Mouse (Mus musculus): ENCODE results near the gene Vamp1.
"Not testable (repeated sequence)": the region's sequence is repeated elsewhere in the genome, so short reads cannot be mapped to it uniquely, and the experiment has no call there.

Vamp1 gene

GRCm38 (mm10) chr6:125244551-125244950, 29.2 kb downstream of the Vamp1 start:
- DNase-seq (ENCODE audit: low spot score in 2 of 2), result no peak

- DNase-seq (ENCODE audit: low spot score in 2 of 2), result no peak
Observed at GRCm38 (mm10) chr6:125252285-125252684, 36.9 kb downstream of the Vamp1 start.

GRCm38 (mm10) chr6:125252711-125253110, 37.4 kb downstream of the Vamp1 start:
- DNase-seq (ENCODE audit: low spot score in 2 of 2), result no peak

GRCm38 (mm10) chr6:125253863-125254715, 38.7 kb downstream of the Vamp1 start:
- no peak for DNase-seq (ENCODE audit: low spot score in 2 of 2)

- no peak for DNase-seq (ENCODE audit: low spot score in 2 of 2)
Observed at GRCm38 (mm10) chr6:125255516-125256044, 40.2 kb downstream of the Vamp1 start.

- no peak for DNase-seq (ENCODE audit: low spot score in 2 of 2)
Observed at GRCm38 (mm10) chr6:125256222-125256966, 41.0 kb downstream of the Vamp1 start.

- no peak for DNase-seq (ENCODE audit: low spot score in 2 of 2)
Observed at GRCm38 (mm10) chr6:125260006-125260555, 44.7 kb downstream of the Vamp1 start.

- DNase-seq (ENCODE audit: low spot score in 2 of 2), result no peak
Observed at GRCm38 (mm10) chr6:125264219-125264618, 48.9 kb downstream of the Vamp1 start.

- no peak for DNase-seq (ENCODE audit: low spot score in 2 of 2)
Observed at GRCm38 (mm10) chr6:125265239-125265638, 49.9 kb downstream of the Vamp1 start.

GRCm38 (mm10) chr6:125266091-125266490, 50.7 kb downstream of the Vamp1 start:
- DNase-seq (ENCODE audit: low spot score in 2 of 2), result no peak

- DNase-seq (ENCODE audit: low spot score in 2 of 2), result not testable (repeated sequence)
Observed at GRCm38 (mm10) chr6:125266600-125266999, 51.2 kb downstream of the Vamp1 start.

GRCm38 (mm10) chr6:125267469-125267868, 52.1 kb downstream of the Vamp1 start:
- DNase-seq (ENCODE audit: low spot score in 2 of 2), result no peak

GRCm38 (mm10) chr6:125268799-125269198, 53.4 kb downstream of the Vamp1 start:
- DNase-seq (ENCODE audit: low spot score in 2 of 2), result no peak

- peak; percentile 82 to 93 for DNase-seq (ENCODE audit: low spot score in 2 of 2)
Observed at GRCm38 (mm10) chr6:125271455-125272227, 56.3 kb downstream of the Vamp1 start.

GRCm38 (mm10) chr6:125272228-125272785, 57.0 kb downstream of the Vamp1 start:
- DNase-seq (ENCODE audit: low spot score in 2 of 2), result no peak

GRCm38 (mm10) chr6:125274841-125275563, 59.7 kb downstream of the Vamp1 start:
- peak; percentile 47 to 65 for DNase-seq (ENCODE audit: low spot score in 2 of 2)

- no peak for DNase-seq (ENCODE audit: low spot score in 2 of 2)
Observed at GRCm38 (mm10) chr6:125279729-125280128, 64.4 kb downstream of the Vamp1 start.

GRCm38 (mm10) chr6:125282721-125283120, 67.4 kb downstream of the Vamp1 start:
- DNase-seq (ENCODE audit: low spot score in 2 of 2), result not testable (repeated sequence)

GRCm38 (mm10) chr6:125284250-125284649, 68.9 kb downstream of the Vamp1 start:
- no peak for DNase-seq (ENCODE audit: low spot score in 2 of 2)

- DNase-seq (ENCODE audit: low spot score in 2 of 2), result no peak
Observed at GRCm38 (mm10) chr6:125284751-125285150, 69.4 kb downstream of the Vamp1 start.
